Mouse (Mus musculus) lung, postnatal 0 days (tissue): Measurements from ENCODE around the gene Bpifb5.

Experiments used
- CTCF ChIP-seq: IDR thresholded peaks from 2 replicates; pipeline ENCODE4 v1.5.1; 2016; ENCODE audit warnings: antibody characterized with exemption, mild to moderate bottlenecking
- EP300 ChIP-seq: IDR thresholded peaks from 2 replicates; pipeline ENCODE4 v1.6.1; 2016; ENCODE audit warnings: antibody characterized with exemption, mild to moderate bottlenecking, control low read depth

GRCm38 (mm10) chr2:154255770-154256169 lies 32.2 kb downstream of the Bpifb5 start:
- TF ChIP-seq CTCF (no peak), EP300 (no peak)
